In genomic region chr7:67605114-67605513, GRCm38 (mm10) we compare ENCODE assay signal across 18 mouse cellular contexts.
"Had no signal": no experiment of that assay in that cellular context is flagged by ENCODE, and none has a peak within 500 bp of the region (broad histone marks: within the 10 kb centered on the region; RNA-seq: fewer than 3 reads in every experiment).

No protein-coding gene starts in this region.

- H3K27me3 ChIP-seq: megakaryocyte, embryonic 14.5 days; midbrain, embryonic 13.5 days; neural tube, embryonic 13.5 days; stomach, embryonic 15.5 days had no signal

- H3K4me2 ChIP-seq: liver, embryonic 11.5 days; lung, embryonic 14.5 days; midbrain, embryonic 13.5 days; neural tube, embryonic 13.5 days; stomach, embryonic 15.5 days had no signal

- H3K4me3 ChIP-seq: megakaryocyte, embryonic 14.5 days; midbrain, embryonic 10.5 days; midbrain, embryonic 13.5 days; myocyte; neural tube, embryonic 13.5 days; stomach, embryonic 15.5 days had no signal

- H3K4me1 ChIP-seq: stomach, embryonic 15.5 days had no signal

- H3K27ac ChIP-seq: liver, embryonic 14.5 days; midbrain, embryonic 10.5 days; midbrain, embryonic 13.5 days; neural tube, embryonic 13.5 days; stomach, embryonic 15.5 days had no signal

- H3K9ac ChIP-seq: liver, embryonic 14.5 days; liver, postnatal 0 days; lung, embryonic 14.5 days; midbrain, embryonic 13.5 days; neural tube, embryonic 13.5 days; stomach, embryonic 15.5 days had no signal

- H3K36me3 ChIP-seq: midbrain, embryonic 10.5 days; midbrain, embryonic 13.5 days; neural tube, embryonic 13.5 days; stomach, embryonic 15.5 days had no signal

- H3K9me3 ChIP-seq: megakaryocyte, embryonic 14.5 days; midbrain, embryonic 10.5 days; midbrain, embryonic 13.5 days; neural tube, embryonic 13.5 days; stomach, embryonic 15.5 days had no signal

- ATAC-seq: intestine, postnatal 0 days; liver, postnatal 0 days; lung, postnatal 0 days; midbrain, embryonic 13.5 days; midbrain, embryonic 16.5 days had no signal

- DNase-seq: liver, postnatal 0 days; lung, embryonic 14.5 days; lung, postnatal 36 days; retina, postnatal 1 day; right cerebral cortex, postnatal 25 days; spleen, adult 18-20 months; thymus, postnatal 25 days had no signal
